Mouse (Mus musculus) myocyte (in vitro differentiated cells): ENCODE measurements around the gene Atp6v1a. TPM values are rescaled to one million over a fixed set of nuclear protein-coding genes. Genes with fewer than 3 reads are reported as not detected.

Experiments used
- H3K27me3 ChIP-seq: one replicate; pipeline ENCODE4 v1.6.1; 2011; ENCODE audit not compliant: control insufficient read depth, insufficient read depth, insufficient read length
- H3K36me3 ChIP-seq: one replicate; pipeline ENCODE4 v1.6.1; 2011; ENCODE audit not compliant: control insufficient read depth, insufficient read depth
- H3K4me2 ChIP-seq: one replicate; pipeline ENCODE4 v1.6.1; 2011; ENCODE audit warnings: low read depth, control low read depth
- H3K4me3 ChIP-seq: one replicate; pipeline ENCODE4 v1.5.1; 2011; ENCODE audit warnings: mild to moderate bottlenecking, control low read depth, moderate library complexity
- H3K79me2 ChIP-seq: one replicate; pipeline ENCODE4 v1.6.1; 2011; ENCODE audit not compliant: control insufficient read depth, insufficient read depth
- H3ac ChIP-seq: one replicate; pipeline ENCODE4 v1.6.1; 2011; ENCODE audit not compliant: control insufficient read depth, insufficient read length
- CEBPB ChIP-seq: IDR thresholded peaks from 2 replicates; pipeline ENCODE4 v1.6.1; 2011; ENCODE audit warnings: mild to moderate bottlenecking, moderate library complexity; ENCODE audit not compliant: poor library complexity, insufficient read depth, severe bottlenecking
- E2F4 ChIP-seq: IDR thresholded peaks from one replicate; pipeline ENCODE4 v1.6.1; 2011; ENCODE audit warnings: mild to moderate bottlenecking, control low read depth, moderate library complexity; ENCODE audit not compliant: insufficient read depth
- MAX ChIP-seq: IDR thresholded peaks from one replicate; pipeline ENCODE4 v1.6.1; 2011; ENCODE audit warnings: low read depth, mild to moderate bottlenecking, control low read depth
- MYOD1 ChIP-seq, 3 experiments: IDR thresholded peaks; one replicate each; pipeline ENCODE4 v1.6.1; 2011; ENCODE audit warnings: control low read depth in 2 of 3, low read depth in 2 of 3, mild to moderate bottlenecking in 2 of 3, moderate library complexity in 1 of 3; ENCODE audit not compliant: insufficient read length in 2 of 3, control insufficient read depth in 1 of 3
- MYOG ChIP-seq, 3 experiments: IDR thresholded peaks; one replicate each; pipeline ENCODE4 v1.6.1; 2011; ENCODE audit warnings: control low read depth in 2 of 3, low read depth in 2 of 3, mild to moderate bottlenecking in 2 of 3; ENCODE audit not compliant: insufficient read length in 2 of 3, control insufficient read depth in 1 of 3, insufficient read depth in 1 of 3
- POLR2A ChIP-seq: IDR thresholded peaks from one replicate; pipeline ENCODE4 v1.6.1; 2011; ENCODE audit warnings: low read depth, mild to moderate bottlenecking, control low read depth, moderate library complexity; ENCODE audit not compliant: insufficient read length
- POLR2AphosphoS2 ChIP-seq: IDR thresholded peaks from one replicate; pipeline ENCODE4 v1.6.1; 2011; ENCODE audit warnings: low read depth, control low read depth; ENCODE audit not compliant: insufficient read length
- REST ChIP-seq: IDR thresholded peaks from one replicate; pipeline ENCODE4 v1.6.1; 2011; ENCODE audit warnings: mild to moderate bottlenecking, control low read depth, moderate library complexity; ENCODE audit not compliant: insufficient read depth, insufficient read length
- SRF ChIP-seq: IDR thresholded peaks from one replicate; pipeline ENCODE4 v1.6.1; 2011; ENCODE audit warnings: low read depth; ENCODE audit not compliant: control insufficient read depth, insufficient read length
- TCF12 ChIP-seq: IDR thresholded peaks from one replicate; pipeline ENCODE4 v1.6.1; 2011; ENCODE audit warnings: mild to moderate bottlenecking, control low read depth; ENCODE audit not compliant: poor library complexity, insufficient read depth, severe bottlenecking
- TCF3 ChIP-seq: IDR thresholded peaks from one replicate; pipeline ENCODE4 v1.6.1; 2011; ENCODE audit warnings: low read depth, control low read depth; ENCODE audit not compliant: insufficient read length
- USF1 ChIP-seq: IDR thresholded peaks from one replicate; pipeline ENCODE4 v1.6.1; 2011; ENCODE audit warnings: low read depth, mild to moderate bottlenecking, control low read depth, moderate library complexity
- polyA plus RNA-seq: library from polyadenylated mRNA; unstranded; fragments of >200 nt; fragmentation: generic; extraction: Trizol; gene quantifications from one replicate; pipeline ENCODE4 v1.2.1, GENCODE M21; 2012; ENCODE audit warnings: missing spikeins

Atp6v1a gene
- polyA plus RNA-seq, 1 experiment = 28.7 TPM

GRCm38 (mm10) chr16:44138377-44138978 lies 1.0 kb downstream of the Atp6v1a start:
- Histone ChIP-seq H3K4me2 (peak overlapping the region; percentile 79), H3K27me3 (no peaks in the 10 kb centered on the region), H3K4me3 (peak overlapping the region; percentile 91), H3K79me2 (peaks cover 84% of the 10 kb centered on the region), H3K36me3 (no peaks in the 10 kb centered on the region), H3ac (peak overlapping the region; percentile 32)
- TF ChIP-seq TCF12 (no peak), E2F4 (no peak), MAX (no peak), POLR2A (peak; percentile 73), SRF (no peak), REST (no peak), POLR2AphosphoS2 (no peak)

- TF ChIP-seq USF1 = no peak
- H3K4me2 ChIP-seq = peak overlapping the region; percentile 79
- no peaks in the 10 kb centered on the region for H3K27me3 ChIP-seq
- H3K4me3 ChIP-seq = no peak overlapping the region
- no peak overlapping the region for H3ac ChIP-seq
- H3K79me2 ChIP-seq = peaks cover 84% of the 10 kb centered on the region
- H3K36me3 ChIP-seq = no peaks in the 10 kb centered on the region
These were observed 2.9 kb downstream of the Atp6v1a start for GRCm38 (mm10) chr16:44136511-44137021.

GRCm38 (mm10) chr16:44133187-44133586 lies 6.3 kb downstream of the Atp6v1a start:
- Histone ChIP-seq H3ac (no peak overlapping the region), H3K4me3 (no peak overlapping the region), H3K4me2 (no peak overlapping the region), H3K36me3 (no peaks in the 10 kb centered on the region), H3K79me2 (peaks cover 95% of the 10 kb centered on the region), H3K27me3 (no peaks in the 10 kb centered on the region)
- no peak for TF ChIP-seq USF1
- TF ChIP-seq SRF = no peak
- no peak for TF ChIP-seq E2F4
- no peak for TF ChIP-seq CEBPB
- no peak for TF ChIP-seq POLR2AphosphoS2
- TF ChIP-seq REST = no peak
- no peak for TF ChIP-seq MYOG (IDR thresholded peaks at IDR 0.05; ENCODE audit: control insufficient read depth in 1 of 3, insufficient read depth in 1 of 3, insufficient read length in 2 of 3, low read depth in 2 of 3)
- no peak for TF ChIP-seq MYOD1 (IDR thresholded peaks at IDR 0.05; ENCODE audit: control insufficient read depth in 1 of 3, insufficient read length in 2 of 3, low read depth in 2 of 3)
- TF ChIP-seq POLR2A = no peak
- no peak for TF ChIP-seq TCF3
- no peak for TF ChIP-seq MAX
- no peak for TF ChIP-seq TCF12

GRCm38 (mm10) chr16:44132300-44132699 lies 7.2 kb downstream of the Atp6v1a start:
- Histone ChIP-seq H3K36me3 (no peaks in the 10 kb centered on the region), H3K4me2 (no peak overlapping the region)

DNA sequence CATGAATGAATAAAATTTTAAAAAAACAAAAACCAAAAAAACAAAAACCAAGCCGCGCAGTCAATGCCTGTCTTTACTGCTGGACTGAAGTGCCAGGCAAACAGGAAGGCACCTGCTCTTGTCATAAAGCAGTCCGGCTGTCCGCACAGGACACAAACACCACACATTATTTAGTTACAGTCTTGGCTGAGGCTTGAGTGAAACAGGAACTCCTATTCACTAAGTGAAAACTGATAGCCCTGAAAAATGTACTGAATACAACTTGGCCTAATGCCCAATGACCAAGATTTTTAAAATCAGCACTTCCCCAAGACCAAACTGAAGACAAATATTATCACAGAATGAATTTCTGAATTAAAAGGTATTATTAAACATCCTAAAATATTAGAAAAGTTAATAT lies 13.1 kb downstream of the Atp6v1a start:
- TF ChIP-seq TCF12 (peak; percentile 77), TCF3 (peak; percentile 19), POLR2A (no peak), MAX (no peak), SRF (no peak), MYOD1 (IDR thresholded peaks at IDR 0.05; ENCODE audit: control insufficient read depth in 1 of 3, insufficient read length in 2 of 3, low read depth in 2 of 3) (peak; percentile 56 to 94 (median 91)), MYOG (IDR thresholded peaks at IDR 0.05; ENCODE audit: control insufficient read depth in 1 of 3, insufficient read depth in 1 of 3, insufficient read length in 2 of 3, low read depth in 2 of 3) (peak in 1 of 3 experiments; percentile 76), USF1 (no peak), CEBPB (no peak), E2F4 (no peak), POLR2AphosphoS2 (no peak), REST (no peak)
- H3K36me3 ChIP-seq = no peaks in the 10 kb centered on the region
- peak overlapping the region; percentile 69 for H3K4me2 ChIP-seq
- peaks cover 65% of the 10 kb centered on the region for H3K79me2 ChIP-seq
- H3K4me3 ChIP-seq = no peak overlapping the region
- H3ac ChIP-seq = no peak overlapping the region
- no peaks in the 10 kb centered on the region for H3K27me3 ChIP-seq

More at GRCm38 (mm10) chr16:44132300-44132699, 7.2 kb downstream of the Atp6v1a start:
- TF ChIP-seq MYOG (IDR thresholded peaks at IDR 0.05; ENCODE audit: control insufficient read depth in 1 of 3, insufficient read depth in 1 of 3, insufficient read length in 2 of 3, low read depth in 2 of 3) (no peak), MYOD1 (IDR thresholded peaks at IDR 0.05; ENCODE audit: control insufficient read depth in 1 of 3, insufficient read length in 2 of 3, low read depth in 2 of 3) (no peak), REST (no peak), USF1 (no peak), TCF3 (no peak), E2F4 (no peak), POLR2A (no peak), MAX (no peak), TCF12 (no peak), CEBPB (no peak), POLR2AphosphoS2 (no peak), SRF (no peak)
- Histone ChIP-seq H3ac (no peak overlapping the region), H3K27me3 (no peaks in the 10 kb centered on the region), H3K4me3 (no peak overlapping the region), H3K79me2 (peaks cover 87% of the 10 kb centered on the region)
